Mouse (Mus musculus): ENCODE data around the gene Ascc1. TPM values are rescaled to one million over a fixed set of nuclear protein-coding genes. Genes with fewer than 3 reads are reported as not detected.

The Ascc1 gene
- polyA plus RNA-seq, 1 experiment: 25.4 TPM

DNA sequence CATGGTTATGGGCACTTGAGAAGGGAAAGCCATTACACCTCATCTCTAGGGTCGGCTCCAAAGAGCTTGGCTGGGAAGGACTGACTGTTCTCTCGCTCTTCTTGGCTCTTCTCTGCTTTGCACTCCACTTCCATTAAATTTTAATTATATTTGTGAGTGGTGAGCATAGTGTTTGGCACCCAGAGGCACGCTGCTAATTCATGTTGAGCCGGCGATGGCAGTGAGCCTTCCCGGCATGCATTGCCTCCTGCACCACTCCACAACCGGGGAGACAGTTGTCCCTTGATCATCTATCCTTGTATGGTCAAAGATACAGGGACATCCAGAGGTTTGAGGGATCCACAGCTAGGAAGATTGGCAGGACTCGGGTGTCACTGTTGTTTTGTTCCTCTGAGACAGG, 107.4 kb downstream of the Ascc1 start:
- WGBS: 13% methylated on average over 8 of the region's 8 CpGs
- Histone ChIP-seq H3K4me3 (replicated peaks; ENCODE audit: insufficient read depth, low read depth, low read length) (peak overlapping the region; percentile 42), H3K4me1 (ENCODE audit: control insufficient read depth, insufficient read depth, low read length) (peaks cover 39% of the 10 kb centered on the region), H3K27ac (ENCODE audit: insufficient read depth, low read length) (peak overlapping the region; percentile 96), H3K27me3 (ENCODE audit: control insufficient read depth, insufficient read depth, low read length) (no peaks in the 10 kb centered on the region)
- DNase-seq: peak in 1 of 2 experiments; percentile 49
- TF ChIP-seq POLR2A (IDR thresholded peaks at IDR 0.05; ENCODE audit: borderline replicate concordance, insufficient read depth, low read length): no peak
- no peak for TF ChIP-seq CTCF (IDR thresholded peaks at IDR 0.05; ENCODE audit: borderline replicate concordance, insufficient read depth, low read depth, low read length)

DNA sequence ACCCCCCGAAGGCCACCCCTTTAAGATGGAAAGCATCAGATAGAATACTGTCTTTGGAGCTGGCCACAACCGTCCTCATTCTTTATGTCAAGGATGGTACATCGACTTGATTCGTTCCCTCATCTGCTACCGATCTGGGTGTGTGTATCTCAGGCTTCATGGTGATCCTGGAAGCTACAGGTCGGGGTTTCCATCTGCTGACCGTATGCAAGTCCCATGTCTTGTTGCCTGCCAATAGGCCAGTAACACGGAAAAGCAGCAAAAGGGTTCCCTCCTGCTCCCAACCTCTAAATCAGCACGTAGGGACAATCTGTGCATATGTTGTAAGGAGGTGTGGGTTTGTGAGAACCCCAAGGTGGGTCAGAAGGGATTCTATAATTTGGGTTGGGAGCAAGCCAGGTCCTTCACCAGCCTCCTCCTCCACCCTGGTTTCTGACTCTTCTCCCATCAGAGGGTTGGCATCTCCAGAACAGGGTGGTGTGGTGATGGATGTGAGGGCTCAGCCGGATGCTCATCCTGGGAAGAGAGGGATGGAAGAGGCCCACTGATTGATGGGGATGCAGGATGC, 108.4 kb downstream of the Ascc1 start:
- TF ChIP-seq CTCF (IDR thresholded peaks at IDR 0.05; ENCODE audit: borderline replicate concordance, insufficient read depth, low read depth, low read length): no peak
- H3K4me1 ChIP-seq (ENCODE audit: control insufficient read depth, insufficient read depth, low read length): peaks cover 47% of the 10 kb centered on the region
- H3K27me3 ChIP-seq (ENCODE audit: control insufficient read depth, insufficient read depth, low read length): no peaks in the 10 kb centered on the region
- WGBS: 27% methylated on average over 10 of the region's 10 CpGs
- DNase-seq: peak; percentile 38 to 43
- no peak overlapping the region for H3K4me3 ChIP-seq (replicated peaks; ENCODE audit: insufficient read depth, low read depth, low read length)
- H3K27ac ChIP-seq (ENCODE audit: insufficient read depth, low read length): peak overlapping the region; percentile 55

DNA sequence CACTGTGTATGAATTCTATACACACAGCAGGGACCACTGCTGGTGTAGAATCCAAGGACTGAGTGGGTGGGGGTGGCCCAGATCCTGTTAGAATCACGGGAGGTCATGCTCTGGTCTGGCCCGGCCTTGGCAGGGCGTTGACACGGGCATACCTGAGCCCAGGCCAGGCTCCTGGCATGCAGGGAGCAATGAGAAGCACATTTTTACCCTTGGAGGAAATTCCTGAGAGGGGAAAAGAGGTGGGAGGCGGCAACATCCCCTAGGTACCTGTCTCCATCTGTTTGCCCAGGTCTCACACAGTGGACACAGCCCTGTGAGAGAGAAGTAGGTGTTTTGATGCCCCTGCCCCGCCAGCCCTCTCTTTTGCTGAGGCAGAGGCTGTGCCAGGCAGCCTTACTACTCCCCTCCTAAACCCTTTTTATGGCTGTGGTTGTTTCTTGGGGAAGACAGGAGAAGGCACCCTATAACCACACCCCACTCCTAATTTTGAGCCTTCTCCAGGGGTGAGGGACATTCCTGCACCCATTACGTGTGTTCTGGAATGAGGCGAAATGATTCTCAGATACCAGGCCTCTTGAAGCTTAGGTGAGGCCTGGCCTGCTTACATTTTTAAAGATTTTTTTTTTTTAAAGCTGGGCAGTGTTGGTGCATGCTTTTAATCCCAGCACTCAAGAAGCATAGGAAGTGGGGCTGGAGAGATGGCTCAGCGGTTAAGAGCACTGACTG, 111.5 kb downstream of the Ascc1 start:
- WGBS: 33% methylated on average over 9 of the region's 9 CpGs
- Histone ChIP-seq H3K4me1 (ENCODE audit: control insufficient read depth, insufficient read depth, low read length) (peaks cover 77% of the 10 kb centered on the region), H3K27me3 (ENCODE audit: control insufficient read depth, insufficient read depth, low read length) (no peaks in the 10 kb centered on the region), H3K4me3 (replicated peaks; ENCODE audit: insufficient read depth, low read depth, low read length) (no peak overlapping the region), H3K27ac (ENCODE audit: insufficient read depth, low read length) (peak overlapping the region; percentile 11; the same call in 1 of the 2 replicates)
- TF ChIP-seq CTCF (IDR thresholded peaks at IDR 0.05; ENCODE audit: borderline replicate concordance, insufficient read depth, low read depth, low read length) (no peak), POLR2A (IDR thresholded peaks at IDR 0.05; ENCODE audit: borderline replicate concordance, insufficient read depth, low read length) (no peak)
- DNase-seq: peak in 1 of 2 experiments; percentile 36

DNA sequence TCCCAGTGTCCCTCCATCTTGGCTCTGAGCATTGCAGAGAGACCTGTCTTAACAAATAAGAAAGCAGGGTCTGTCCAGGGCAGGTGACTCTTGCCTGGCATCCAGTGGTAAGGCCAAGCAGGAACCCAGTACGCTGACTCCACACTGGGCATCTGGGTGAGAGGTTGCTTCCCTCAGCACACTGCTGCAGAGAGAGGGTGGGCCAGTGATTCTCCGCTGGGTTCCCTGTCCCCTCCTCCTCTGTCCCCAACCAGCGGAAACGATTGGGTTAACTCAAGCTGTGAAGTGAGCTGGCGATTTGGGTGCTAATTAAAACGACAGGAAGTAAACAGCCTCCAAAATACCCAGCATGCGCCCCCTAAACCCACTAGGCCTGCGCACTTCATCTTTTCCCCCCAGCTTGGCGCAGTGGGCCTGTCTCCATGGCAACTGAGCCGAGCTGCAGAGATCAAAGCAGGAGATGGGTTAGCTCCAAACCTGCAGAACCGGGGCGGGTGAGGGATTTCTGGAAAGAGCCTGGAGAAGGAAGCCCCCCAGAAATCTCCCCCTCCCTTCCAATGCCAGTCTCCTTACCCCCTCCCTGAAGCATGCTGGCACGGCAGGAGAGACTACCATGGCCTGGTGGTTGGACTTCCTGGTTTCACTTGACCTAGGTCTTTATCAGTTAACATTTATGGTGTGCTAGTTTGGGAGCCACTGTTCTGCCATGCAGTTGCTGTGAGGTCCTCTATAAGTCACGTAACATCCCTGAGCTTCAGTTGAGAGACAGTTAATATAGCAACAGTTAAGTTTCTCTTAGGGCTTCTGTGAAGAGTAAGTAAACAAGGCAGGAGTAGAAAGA, 113.0 kb downstream of the Ascc1 start:
- peak; percentile 60 to 64 for DNase-seq
- Histone ChIP-seq H3K27me3 (ENCODE audit: control insufficient read depth, insufficient read depth, low read length) (no peaks in the 10 kb centered on the region), H3K4me1 (ENCODE audit: control insufficient read depth, insufficient read depth, low read length) (peaks cover 82% of the 10 kb centered on the region), H3K4me3 (replicated peaks; ENCODE audit: insufficient read depth, low read depth, low read length) (no peak overlapping the region), H3K27ac (ENCODE audit: insufficient read depth, low read length) (no peak overlapping the region)
- WGBS: 13% methylated on average over 14 of the region's 14 CpGs
- TF ChIP-seq CTCF (IDR thresholded peaks at IDR 0.05; ENCODE audit: borderline replicate concordance, insufficient read depth, low read depth, low read length): no peak
- TF ChIP-seq POLR2A (IDR thresholded peaks at IDR 0.05; ENCODE audit: borderline replicate concordance, insufficient read depth, low read length): no peak

DNA sequence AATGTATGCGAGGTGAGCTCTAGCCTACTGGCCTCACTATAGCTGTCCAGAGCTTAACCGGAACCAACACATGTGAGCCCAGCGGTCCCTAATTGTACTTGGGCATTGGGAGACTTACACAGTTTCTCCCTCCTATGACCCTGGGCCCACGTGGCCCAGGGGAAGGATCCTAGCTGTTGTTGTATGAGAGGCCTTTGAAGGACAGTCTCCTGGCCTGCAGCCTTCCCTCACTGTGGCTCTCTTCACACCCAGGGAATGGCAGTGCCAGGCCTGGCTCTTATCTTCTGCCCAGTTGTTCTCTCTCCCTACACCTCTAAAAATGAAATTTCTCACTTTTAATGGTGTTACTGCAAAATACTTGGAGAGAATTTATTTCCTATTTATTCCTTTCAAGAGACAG, 114.4 kb downstream of the Ascc1 start:
- TF ChIP-seq POLR2A (IDR thresholded peaks at IDR 0.05; ENCODE audit: borderline replicate concordance, insufficient read depth, low read length) (no peak), CTCF (IDR thresholded peaks at IDR 0.05; ENCODE audit: borderline replicate concordance, insufficient read depth, low read depth, low read length) (no peak)
- no peak overlapping the region for H3K27ac ChIP-seq (ENCODE audit: insufficient read depth, low read length)
- no peak overlapping the region for H3K4me3 ChIP-seq (replicated peaks; ENCODE audit: insufficient read depth, low read depth, low read length)
- H3K4me1 ChIP-seq (ENCODE audit: control insufficient read depth, insufficient read depth, low read length): peaks cover 72% of the 10 kb centered on the region
- no peak for DNase-seq
- 51% methylated on average over 4 of the region's 4 CpGs for WGBS
- no peaks in the 10 kb centered on the region for H3K27me3 ChIP-seq (ENCODE audit: control insufficient read depth, insufficient read depth, low read length)

DNA sequence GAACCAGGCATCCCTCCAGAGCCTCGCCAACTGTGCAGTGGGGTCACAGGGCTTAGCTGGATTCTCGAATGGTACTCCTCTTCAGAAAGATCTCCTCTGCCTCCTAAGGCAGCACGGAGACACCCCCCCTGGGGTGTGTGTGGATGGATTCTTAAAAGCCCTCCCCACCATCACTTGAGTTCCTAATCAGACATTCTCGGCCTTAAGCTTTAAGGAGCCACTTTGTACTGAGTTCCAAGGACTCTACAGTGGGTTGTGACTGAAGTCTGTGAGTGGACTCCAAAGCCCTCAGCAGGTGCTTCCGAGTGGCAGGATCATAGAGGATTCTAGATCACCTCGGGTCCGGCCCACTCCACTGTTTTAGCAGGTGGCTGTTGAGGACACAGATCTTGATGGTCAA, 115.9 kb downstream of the Ascc1 start:
- WGBS: 39% methylated on average over 7 of the region's 7 CpGs
- Histone ChIP-seq H3K27ac (ENCODE audit: insufficient read depth, low read length) (no peak overlapping the region; the same call in 1 of the 2 replicates), H3K4me1 (ENCODE audit: control insufficient read depth, insufficient read depth, low read length) (peaks cover 61% of the 10 kb centered on the region), H3K27me3 (ENCODE audit: control insufficient read depth, insufficient read depth, low read length) (no peaks in the 10 kb centered on the region), H3K4me3 (replicated peaks; ENCODE audit: insufficient read depth, low read depth, low read length) (no peak overlapping the region)
- no peak for DNase-seq
- TF ChIP-seq POLR2A (IDR thresholded peaks at IDR 0.05; ENCODE audit: borderline replicate concordance, insufficient read depth, low read length) (no peak), CTCF (IDR thresholded peaks at IDR 0.05; ENCODE audit: borderline replicate concordance, insufficient read depth, low read depth, low read length) (no peak)

DNA sequence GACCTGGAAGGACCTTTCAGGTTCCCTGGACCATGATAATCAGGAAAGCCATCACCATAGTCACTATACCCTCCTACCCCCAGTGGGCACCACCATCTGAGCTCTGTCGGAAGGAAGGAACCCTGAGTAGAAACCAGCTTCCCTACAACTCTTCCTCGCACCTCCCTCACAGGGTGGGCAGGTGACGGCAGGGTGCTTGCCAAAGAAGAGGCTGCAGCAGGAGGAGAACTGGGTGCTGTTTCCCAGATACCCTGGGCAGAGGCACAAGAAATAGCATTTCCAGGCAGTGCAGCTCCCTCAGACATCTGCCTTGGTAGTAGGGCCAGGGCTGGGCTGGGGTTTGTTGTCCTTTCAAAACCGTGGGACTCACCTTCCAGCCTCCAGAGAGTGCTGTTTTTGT, 118.0 kb downstream of the Ascc1 start:
- no peak overlapping the region for H3K27ac ChIP-seq (ENCODE audit: insufficient read depth, low read length)
- WGBS: 48% methylated on average over 4 of the region's 4 CpGs
- H3K27me3 ChIP-seq (ENCODE audit: control insufficient read depth, insufficient read depth, low read length): no peaks in the 10 kb centered on the region
- H3K4me3 ChIP-seq (replicated peaks; ENCODE audit: insufficient read depth, low read depth, low read length): no peak overlapping the region
- no peak for TF ChIP-seq CTCF (IDR thresholded peaks at IDR 0.05; ENCODE audit: borderline replicate concordance, insufficient read depth, low read depth, low read length)
- no peak for TF ChIP-seq POLR2A (IDR thresholded peaks at IDR 0.05; ENCODE audit: borderline replicate concordance, insufficient read depth, low read length)
- no peak for DNase-seq
- peaks cover 49% of the 10 kb centered on the region for H3K4me1 ChIP-seq (ENCODE audit: control insufficient read depth, insufficient read depth, low read length)
